Mouse (Mus musculus) inflammation-experienced regulatory T-cells (primary cell): Measurements from ENCODE around the gene Ntn5. TPM values are rescaled to one million over a fixed set of nuclear protein-coding genes. Genes with fewer than 3 reads are reported as not detected.

Source experiments
- polyA plus RNA-seq, 2 experiments: library from polyadenylated mRNA; unstranded; fragments of 100-300 nt; shearing (Covaris generic); gene quantifications; one replicate each; pipeline ENCODE4 v1.2.1; 2017

The Ntn5 gene
- polyA plus RNA-seq, result under 1 TPM in 1 of 2 experiments, not detected in 1; 0.49 TPM

DNA sequence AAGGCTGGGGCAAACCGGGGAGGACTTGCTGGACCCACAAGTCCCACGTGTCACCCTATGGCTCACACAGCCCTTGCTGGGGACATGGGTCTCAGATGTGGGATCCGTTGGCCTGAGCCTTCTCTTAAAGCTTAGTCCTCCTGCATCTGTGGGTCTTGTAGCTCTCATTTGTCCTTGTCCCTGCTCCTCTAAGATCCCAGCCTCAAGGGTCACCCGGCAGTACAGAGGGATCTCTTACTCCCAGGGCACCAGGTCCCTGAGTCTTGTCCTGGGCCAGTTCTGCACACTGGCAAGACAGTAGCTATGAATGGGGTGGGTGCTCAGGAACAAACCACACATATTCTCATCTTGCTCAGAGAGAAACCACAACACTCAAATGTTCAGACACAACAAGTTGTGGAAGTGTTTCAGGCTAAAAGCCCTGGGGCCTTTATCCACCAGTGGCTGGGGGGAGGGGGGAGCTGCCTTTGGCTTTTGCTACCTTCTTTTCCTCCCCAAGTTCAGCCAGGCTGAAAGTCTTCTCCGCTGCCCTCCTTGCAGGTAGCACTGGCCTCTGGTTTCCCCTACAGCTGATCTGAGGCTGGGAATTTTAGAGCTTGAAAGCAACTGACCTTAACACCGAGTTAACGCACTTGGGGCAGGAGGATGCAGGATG lies at the start of gene Ntn5:
Ntn5 (plus strand) TSS at position 627 of the 655 bp plus-strand sequence.

DNA sequence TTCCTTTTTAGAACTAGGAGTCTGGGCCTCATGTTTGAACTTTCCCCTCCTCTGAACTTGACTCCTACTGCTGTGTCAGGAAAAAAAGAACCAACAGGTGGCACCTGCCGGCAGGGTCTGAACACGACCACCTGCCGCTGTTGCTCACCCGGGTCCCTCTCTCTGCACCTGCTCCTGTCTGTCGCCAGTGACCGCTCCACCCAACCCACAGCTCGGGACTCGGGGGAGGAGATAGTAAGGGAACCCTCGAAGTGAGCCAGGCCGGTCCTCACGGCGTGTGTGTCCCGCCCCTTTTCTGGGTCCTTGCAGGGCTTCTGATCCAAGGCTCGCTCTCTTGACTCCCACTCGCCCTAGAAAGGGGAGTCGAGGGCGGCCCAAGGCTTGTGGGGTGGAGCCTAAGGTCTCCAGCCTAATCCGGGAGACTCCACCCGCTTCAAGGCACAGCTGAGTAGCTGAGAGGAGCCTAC lies 44.2 kb upstream of the Ntn5 start, which contains the start of gene Mamstr:
Mamstr (plus strand) TSS at position 417 of the 467 bp plus-strand sequence.

DNA sequence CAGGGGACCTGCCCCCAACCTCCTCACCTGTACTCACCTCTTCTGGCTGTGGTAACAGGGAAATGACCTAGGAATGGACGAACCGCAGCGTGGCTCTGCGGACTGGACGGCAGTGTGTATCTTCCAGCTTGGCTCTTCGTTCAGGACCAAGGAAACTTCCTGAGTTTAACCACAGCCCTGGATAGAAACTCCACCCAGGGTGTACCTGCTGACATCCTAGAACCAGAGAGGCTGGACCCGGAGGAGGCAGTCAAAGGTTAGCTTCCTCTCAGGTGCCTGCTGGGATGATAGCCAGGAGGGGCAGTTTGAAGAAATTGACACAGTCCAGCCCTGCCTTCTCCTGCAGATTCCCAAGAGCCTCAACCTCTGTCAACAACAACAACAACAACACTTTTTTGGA lies 17.7 kb upstream of the Ntn5 start, which contains the start of gene Fut2:
Fut2 (minus strand) TSS at position 234 of the 400 bp plus-strand sequence.

DNA sequence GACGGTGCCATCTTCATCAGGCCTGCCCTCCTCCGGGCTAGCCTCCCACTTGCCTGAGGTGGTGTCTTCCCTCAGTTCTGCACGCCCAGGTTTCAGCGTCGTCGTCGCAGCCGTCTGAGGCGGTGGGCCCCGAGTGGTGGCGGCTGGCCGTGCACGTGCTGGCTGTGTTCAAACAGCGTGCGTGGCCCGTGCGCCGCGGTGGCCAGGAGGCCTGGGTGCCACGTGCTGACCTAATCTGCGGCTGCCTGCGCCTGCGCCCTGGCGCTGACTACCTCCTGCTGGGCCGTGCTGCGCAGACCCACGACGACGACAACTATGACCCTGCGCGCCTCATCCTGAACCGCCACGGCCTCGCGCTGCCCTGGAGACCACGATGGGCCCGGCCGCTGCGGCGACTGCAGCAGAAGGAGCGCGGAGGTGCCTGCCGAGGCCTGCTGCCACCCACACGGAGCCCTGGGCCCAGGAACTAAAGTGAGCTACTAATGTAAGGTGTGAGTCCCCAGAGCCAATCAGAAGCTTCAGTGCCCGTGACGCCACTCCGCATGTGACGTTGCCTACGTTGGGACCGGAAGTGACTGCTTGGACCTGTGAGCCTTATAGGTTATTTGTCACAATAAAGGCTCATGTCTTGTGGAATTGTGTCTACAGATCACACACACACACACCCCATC lies 10.2 kb downstream of the Ntn5 start, which contains the start of gene Sec1:
Sec1 (minus strand) TSS at position 482 of the 671 bp plus-strand sequence.

DNA sequence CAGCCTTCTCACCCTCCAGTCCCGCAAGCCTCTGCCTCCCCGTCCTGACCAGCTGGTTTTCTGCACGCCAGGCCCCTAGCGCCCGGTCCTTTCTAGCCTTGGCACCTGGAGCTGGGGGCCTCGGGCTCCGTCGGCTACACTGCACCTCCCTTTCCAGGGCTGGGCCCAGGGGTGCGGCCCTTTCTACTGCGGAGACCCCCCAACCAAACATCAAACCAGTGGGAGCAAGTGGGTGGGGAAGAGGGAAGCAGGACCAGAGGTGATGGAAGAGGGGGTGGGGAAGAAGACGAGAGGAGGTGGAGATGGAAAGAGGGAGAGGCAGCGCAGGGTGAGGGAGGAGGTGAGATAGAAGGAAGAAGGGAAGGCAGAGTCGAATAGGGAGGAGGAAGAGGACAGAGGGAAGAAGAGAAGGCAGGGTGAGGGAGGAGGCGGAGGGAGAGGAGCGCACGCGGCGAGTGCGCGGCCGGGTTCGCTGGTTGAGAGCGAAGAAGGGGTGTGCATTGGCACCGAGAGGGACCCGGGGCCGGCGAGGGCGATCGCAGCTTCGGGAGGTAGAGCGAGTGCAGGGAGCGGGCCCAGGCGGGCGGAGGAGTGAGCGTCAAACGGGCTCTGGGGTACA lies 15.8 kb downstream of the Ntn5 start, which contains the start of gene Car11:
Car11 (plus strand) TSS at position 321 of the 619 bp plus-strand sequence.

DNA sequence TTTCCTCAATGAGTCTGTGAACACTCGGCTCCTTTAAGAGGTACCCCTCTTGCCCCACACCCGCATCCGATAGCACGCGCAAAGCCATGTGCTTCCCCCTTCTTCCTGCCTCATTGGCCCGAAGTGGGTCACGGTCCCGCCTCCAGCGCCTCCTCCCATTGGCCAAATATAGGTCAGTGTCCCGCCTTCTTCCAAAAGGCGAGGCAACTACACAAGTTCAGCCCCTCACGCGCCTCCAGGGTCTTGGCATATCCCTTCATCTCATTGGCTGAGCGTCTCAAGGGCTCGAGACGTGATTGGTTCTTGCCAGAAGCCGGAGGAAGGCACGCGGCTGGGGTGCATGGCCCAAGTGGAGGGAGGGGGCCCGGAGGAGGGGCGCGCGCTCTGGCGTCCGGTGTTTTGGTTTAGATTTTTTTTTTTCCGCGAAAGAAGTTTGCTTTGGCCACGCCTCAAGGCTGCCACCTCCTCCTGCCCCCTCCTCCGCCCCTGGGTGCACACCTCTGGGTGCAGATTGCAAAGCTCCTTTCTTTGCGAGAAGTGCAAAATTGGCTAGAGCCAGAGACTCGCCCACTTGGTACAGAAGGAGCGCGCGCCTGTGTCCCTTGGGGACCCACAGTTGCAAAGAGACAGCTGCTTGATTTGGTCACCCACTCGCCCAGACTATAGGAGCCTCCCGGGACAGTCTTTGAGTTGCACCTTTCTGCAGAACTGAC lies 21.1 kb downstream of the Ntn5 start, which contains the start of gene Dbp:
Dbp (plus strand) TSS at position 359 of the 713 bp plus-strand sequence.

DNA sequence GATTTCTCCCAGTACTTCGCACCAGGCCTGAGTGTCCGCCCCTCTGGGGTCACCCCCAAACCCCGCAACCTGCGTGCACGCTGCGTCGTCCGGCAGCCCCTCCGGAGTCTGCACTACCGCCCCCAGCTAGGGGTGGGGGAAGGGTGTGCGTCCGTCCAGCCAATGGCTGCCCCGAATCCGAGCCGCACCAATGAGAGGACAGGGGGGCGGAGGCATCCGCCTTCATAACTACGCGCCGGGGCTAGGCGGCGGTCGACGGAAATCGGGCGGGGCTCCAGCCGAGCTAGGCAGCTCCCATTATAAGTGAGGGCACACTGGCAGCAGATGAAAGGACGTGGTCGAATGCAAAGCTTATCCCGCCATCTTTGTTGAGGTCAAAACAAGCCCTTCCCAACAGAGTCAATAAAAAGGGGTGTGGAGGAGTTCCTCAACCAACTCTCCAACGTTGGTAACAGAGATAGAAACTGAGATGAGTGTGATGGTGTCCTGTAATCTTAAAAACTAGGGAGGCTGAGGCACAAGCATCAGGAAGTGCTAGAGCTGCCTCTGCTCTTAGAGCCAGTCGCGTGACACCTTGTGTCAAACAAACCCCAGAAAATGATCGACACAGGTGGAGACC lies 31.4 kb downstream of the Ntn5 start, which contains the start of gene Rpl18:
Rpl18 (plus strand) TSS at position 368 of the 619 bp plus-strand sequence.

DNA sequence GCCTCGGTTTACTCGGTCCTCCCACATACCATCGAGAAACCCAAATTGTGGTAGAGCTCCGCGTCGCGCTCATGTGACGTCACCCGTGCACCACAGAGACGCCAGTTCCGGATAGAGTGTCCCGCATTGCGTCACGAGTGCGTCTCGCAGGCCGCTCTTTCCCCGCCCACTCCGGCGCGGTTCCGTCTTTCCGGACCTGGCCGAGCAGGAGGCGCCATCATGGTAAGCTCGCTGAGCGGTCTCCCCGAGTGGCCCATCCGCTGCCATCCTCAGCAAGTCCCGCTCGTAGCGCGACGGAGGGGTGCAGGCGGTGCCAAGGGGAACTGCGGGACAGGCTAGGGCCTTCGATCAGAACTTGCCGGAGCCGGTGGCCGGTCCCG lies 34.1 kb downstream of the Ntn5 start, which contains the start of gene Sphk2:
Sphk2 (minus strand) TSS at position 85 of the 380 bp plus-strand sequence.

DNA sequence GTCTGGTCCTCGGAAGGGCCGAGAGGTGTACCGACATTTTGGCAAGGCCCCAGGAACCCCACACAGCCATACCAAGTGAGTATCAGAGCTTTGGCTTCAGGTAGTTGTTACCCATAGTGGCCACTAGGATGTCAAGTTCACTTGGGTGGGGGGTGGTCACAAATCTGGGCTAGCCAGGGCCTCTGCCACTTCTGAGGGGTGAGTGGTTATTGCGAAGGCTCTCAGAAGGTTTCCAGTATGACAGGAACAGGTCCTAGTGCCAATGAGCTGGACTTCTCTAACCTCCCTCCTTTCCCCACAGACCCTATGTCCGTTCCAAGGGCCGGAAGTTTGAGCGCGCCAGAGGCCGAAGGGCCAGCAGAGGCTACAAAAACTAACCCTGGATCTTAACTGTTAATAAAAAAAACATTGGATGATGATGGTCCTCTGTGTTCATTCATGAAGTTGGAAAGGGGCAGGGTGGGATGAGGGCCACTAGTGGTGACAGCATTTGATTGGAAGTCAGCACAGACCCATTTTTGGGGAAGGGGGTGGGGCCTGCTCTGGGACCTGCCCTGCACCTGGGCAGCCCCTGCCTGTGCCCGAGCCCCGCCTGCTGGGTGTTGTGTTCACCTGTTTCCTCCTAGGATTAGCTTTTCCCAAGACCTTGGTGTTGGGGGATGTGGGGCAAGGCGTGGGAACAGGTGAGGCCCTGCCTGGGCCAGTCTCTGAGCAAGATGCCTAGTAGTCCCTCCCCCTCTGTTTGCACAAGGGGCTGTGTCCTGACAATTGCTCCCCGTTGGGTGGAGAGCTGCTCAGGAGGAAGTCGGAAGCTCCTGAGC lies 36.8 kb downstream of the Ntn5 start, which contains the start of gene Fam83e:
Fam83e (plus strand) TSS at position 800 of the 821 bp plus-strand sequence.

DNA sequence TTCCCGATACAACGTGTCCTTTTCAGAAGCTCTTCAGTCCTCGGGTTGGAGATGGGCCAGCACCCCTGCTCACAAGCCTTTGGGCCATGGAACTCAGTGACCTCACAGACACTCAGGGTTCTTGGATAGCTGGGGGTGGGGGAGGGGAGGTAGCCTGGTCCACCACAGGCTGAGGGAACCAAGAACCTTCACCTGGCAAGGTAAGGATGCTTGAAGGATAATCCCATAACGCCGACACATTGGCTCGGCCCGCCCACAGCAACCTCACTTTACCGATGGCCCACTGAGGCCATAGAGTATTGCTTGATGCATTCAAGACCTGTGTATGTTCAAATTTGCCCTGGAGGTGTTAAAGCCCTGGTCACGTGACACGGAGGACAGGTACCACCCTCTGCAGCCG lies 41.9 kb downstream of the Ntn5 start, which contains the start of gene Spaca4:
Spaca4 (minus strand) TSS at position 101 of the 400 bp plus-strand sequence.

Other genes starting within 250 kb of the Ntn5 start
- gene Gys1, start 249.2 kb upstream of the Ntn5 start, polyA plus RNA-seq, result 10 to 100 TPM; 14.1 to 14.9 TPM
- gene Ruvbl2, start 245.9 kb upstream of the Ntn5 start, polyA plus RNA-seq, result 10 to 100 TPM; 62.1 to 62.7 TPM
- gene Ftl1, start 224.1 kb upstream of the Ntn5 start, polyA plus RNA-seq, result 1,000 to 10,000 TPM; 1,804 to 2,248 TPM
- 100 to 1,000 TPM; 267 to 295 TPM for gene Bax, start 217.1 kb upstream of the Ntn5 start, polyA plus RNA-seq
- 1 to 10 TPM; 2.5 to 5.9 TPM for gene Tulp2, start 202.1 kb upstream of the Ntn5 start, polyA plus RNA-seq
- not detected for gene Gm45808, start 197.2 kb upstream of the Ntn5 start, polyA plus RNA-seq
- gene Dhdh, start 195.2 kb upstream of the Ntn5 start, polyA plus RNA-seq, result under 1 TPM; 0.60 to 0.68 TPM
- 100 to 1,000 TPM; 266 to 278 TPM for gene Nucb1, start 173.6 kb upstream of the Ntn5 start, polyA plus RNA-seq
- 100 to 1,000 TPM in 1 of 2 experiments, 10 to 100 TPM in 1; 90.4 to 153 TPM for gene Ppp1r15a, start 157.8 kb upstream of the Ntn5 start, polyA plus RNA-seq
- 1 to 10 TPM; 1.5 to 3.4 TPM for gene Plekha4, start 157.7 kb upstream of the Ntn5 start, polyA plus RNA-seq
- 1 to 10 TPM; 1.4 to 1.9 TPM for gene Hsd17b14, start 129.1 kb upstream of the Ntn5 start, polyA plus RNA-seq
- gene Bcat2, start 113.9 kb upstream of the Ntn5 start, polyA plus RNA-seq, result 10 to 100 TPM; 59.6 to 75.4 TPM
- under 1 TPM in 1 of 2 experiments, not detected in 1; 0.50 TPM for gene Fgf21, start 68.5 kb upstream of the Ntn5 start, polyA plus RNA-seq
- 1 to 10 TPM in 1 of 2 experiments, under 1 TPM in 1; 0.25 to 1.6 TPM for gene Fut1, start 66.7 kb upstream of the Ntn5 start, polyA plus RNA-seq
- under 1 TPM; 0.47 to 0.92 TPM for gene Izumo1, start 62.2 kb upstream of the Ntn5 start, polyA plus RNA-seq
- gene Rasip1, start 56.5 kb upstream of the Ntn5 start, polyA plus RNA-seq, result 1 to 10 TPM in 1 of 2 experiments, under 1 TPM in 1; 0.67 to 3.4 TPM
- gene Mamstr, start 44.0 kb upstream of the Ntn5 start, polyA plus RNA-seq, result 1 to 10 TPM; 1.2 to 1.5 TPM
- 1 to 10 TPM in 1 of 2 experiments, under 1 TPM in 1; 0.65 to 2.5 TPM for gene Fut2, start 17.6 kb upstream of the Ntn5 start, polyA plus RNA-seq
- not detected for gene Sec1, start 10.4 kb downstream of the Ntn5 start, polyA plus RNA-seq
- 1 to 10 TPM; 6.1 to 9.2 TPM for gene Car11, start 15.8 kb downstream of the Ntn5 start, polyA plus RNA-seq
- 10 to 100 TPM; 26.0 to 37.0 TPM for gene Dbp, start 21.1 kb downstream of the Ntn5 start, polyA plus RNA-seq
- gene Rpl18, start 31.4 kb downstream of the Ntn5 start, polyA plus RNA-seq, result 1,000 to 10,000 TPM; 1,327 to 1,518 TPM
- 10 to 100 TPM; 26.1 to 35.8 TPM for gene Sphk2, start 34.0 kb downstream of the Ntn5 start, polyA plus RNA-seq
- 1 to 10 TPM in 1 of 2 experiments, under 1 TPM in 1; 0.25 to 1.9 TPM for gene Fam83e, start 37.2 kb downstream of the Ntn5 start, polyA plus RNA-seq
- gene Spaca4, start 41.8 kb downstream of the Ntn5 start, polyA plus RNA-seq, result not detected
- gene Lmtk3, start 99.7 kb downstream of the Ntn5 start, polyA plus RNA-seq, result under 1 TPM; 0.12 to 0.38 TPM
- 1 to 10 TPM; 4.4 to 6.7 TPM for gene Sult2b1, start 100.6 kb downstream of the Ntn5 start, polyA plus RNA-seq
- gene Cyth2, start 130.6 kb downstream of the Ntn5 start, polyA plus RNA-seq, result 10 to 100 TPM; 82.2 to 88.4 TPM
- gene Kcnj14, start 140.8 kb downstream of the Ntn5 start, polyA plus RNA-seq, result 1 to 10 TPM in 1 of 2 experiments, under 1 TPM in 1; 0.55 to 1.0 TPM
- 10 to 100 TPM; 35.7 to 36.3 TPM for gene Grwd1, start 146.9 kb downstream of the Ntn5 start, polyA plus RNA-seq
- gene Kdelr1, start 188.8 kb downstream of the Ntn5 start, polyA plus RNA-seq, result 100 to 1,000 TPM in 1 of 2 experiments, 10 to 100 TPM in 1; 78.9 to 119 TPM
- gene Grin2d, start 194.4 kb downstream of the Ntn5 start, polyA plus RNA-seq, result 1 to 10 TPM; 1.0 to 1.6 TPM
- gene Syngr4, start 212.7 kb downstream of the Ntn5 start, polyA plus RNA-seq, result under 1 TPM in 1 of 2 experiments, not detected in 1; 0.36 TPM
- gene Tmem143, start 212.9 kb downstream of the Ntn5 start, polyA plus RNA-seq, result 10 to 100 TPM in 1 of 2 experiments, 1 to 10 TPM in 1; 6.0 to 13.0 TPM
- gene Emp3, start 237.4 kb downstream of the Ntn5 start, polyA plus RNA-seq, result 100 to 1,000 TPM; 618 to 655 TPM
- 10 to 100 TPM in 1 of 2 experiments, 1 to 10 TPM in 1; 2.9 to 11.0 TPM for gene Ccdc114, start 240.1 kb downstream of the Ntn5 start, polyA plus RNA-seq